Comparison of ENCODE assay signal across 9 mouse cellular contexts in the genomic region with DNA sequence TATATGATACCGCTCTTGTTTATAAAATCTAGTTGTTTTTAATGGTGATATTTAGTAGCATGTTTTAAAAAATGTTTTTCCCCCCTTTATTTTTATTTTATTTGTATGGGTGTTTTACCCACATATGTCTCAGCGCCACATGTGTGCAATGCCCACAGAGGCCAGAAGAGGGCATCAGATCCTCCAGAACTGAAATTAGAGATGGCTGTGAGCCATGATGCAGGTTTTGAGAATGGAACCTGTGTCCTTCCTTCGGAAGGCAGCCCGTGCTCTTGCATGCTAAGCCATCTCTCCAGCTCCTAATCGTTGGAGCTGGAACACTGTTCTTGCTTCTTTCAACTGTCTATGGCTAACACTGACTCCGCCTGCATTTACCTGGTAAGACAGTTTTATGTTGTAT. TPM values are rescaled to one million over a fixed set of nuclear protein-coding genes. Genes with fewer than 3 reads are reported as not detected.
DNase-seq lines count a peak whose midpoint lies in the region; ATAC-seq and TF ChIP-seq lines count a peak whose summit lies in the region.
"Had no signal": no experiment of that assay in that cellular context is flagged by ENCODE, and none has a peak within 500 bp of the region (broad histone marks: within the 10 kb centered on the region; RNA-seq: fewer than 3 reads in every experiment).

No protein-coding gene starts in this region.

- no peak overlapping the region for H3K9ac ChIP-seq in heart, embryonic 12.5 days
- H3K9ac ChIP-seq: liver, embryonic 13.5 days had no signal

- peaks cover 10% of the 10 kb centered on the region for H3K36me3 ChIP-seq in heart, embryonic 12.5 days
- H3K36me3 ChIP-seq in C2C12 (ENCODE audit: control insufficient read depth, insufficient read depth): no peaks in the 10 kb centered on the region
- H3K36me3 ChIP-seq: liver, embryonic 13.5 days had no signal

- TF ChIP-seq POLR2A in bone marrow macrophage, adult 2 months (IDR thresholded peaks at IDR 0.05; ENCODE audit: borderline replicate concordance, low read depth, low read length): no peak

- H3K4me2 ChIP-seq in heart, embryonic 12.5 days: no peak overlapping the region
- H3K4me2 ChIP-seq: liver, embryonic 13.5 days had no signal

- no peaks in the 10 kb centered on the region for H3K79me3 ChIP-seq in C2C12 (ENCODE audit: low read depth)

- H3K79me2 ChIP-seq in C2C12 (ENCODE audit: control insufficient read depth, insufficient read depth): no peaks in the 10 kb centered on the region

- H3ac ChIP-seq in C2C12 (ENCODE audit: control insufficient read depth, insufficient read length, low read depth): no peak overlapping the region

- H3K27ac ChIP-seq in heart, embryonic 12.5 days (ENCODE audit: poor library complexity, severe bottlenecking): no peak overlapping the region
- no peak overlapping the region for H3K27ac ChIP-seq in bone marrow macrophage, adult 2 months (ENCODE audit: insufficient read depth, low read depth, low read length)
- H3K27ac ChIP-seq: liver, embryonic 13.5 days had no signal

- no peak for ATAC-seq in heart, embryonic 12.5 days (ENCODE audit: insufficient number of reproducible peaks, low FRiP score)

- 68% methylated on average over 6 of the region's 6 CpGs for WGBS in heart, embryonic 12.5 days

- peak; percentile 21 for TF ChIP-seq CTCF in C2C12 (IDR thresholded peaks at IDR 0.05; ENCODE audit: control insufficient read depth, insufficient read depth, insufficient read length)
- TF ChIP-seq CTCF in bone marrow macrophage, adult 2 months (IDR thresholded peaks at IDR 0.05; ENCODE audit: low read depth, low read length): peak; percentile 49

- H3K9me3 ChIP-seq in heart, embryonic 12.5 days (replicated peaks): 0 out of 2 replicates have a peak, but pooled peaks cover 5% of the 10 kb centered on the region
- H3K9me3 ChIP-seq: liver, embryonic 13.5 days had no signal

- H3K4me1 ChIP-seq in heart, embryonic 12.5 days (replicated peaks): 0 out of 2 replicates have a peak, but pooled peaks cover 5% of the 10 kb centered on the region
- no peaks in the 10 kb centered on the region for H3K4me1 ChIP-seq in bone marrow macrophage, adult 2 months (ENCODE audit: control insufficient read depth, insufficient read depth, low read length)
- H3K4me1 ChIP-seq: liver, embryonic 13.5 days had no signal

- H3K4me3 ChIP-seq in heart, embryonic 12.5 days: no peak overlapping the region
- H3K4me3 ChIP-seq in C2C12 (ENCODE audit: insufficient read depth, poor library complexity, severe bottlenecking): no peak overlapping the region
- no peak overlapping the region for H3K4me3 ChIP-seq in bone marrow macrophage, adult 2 months (ENCODE audit: insufficient read depth, low read length)
- H3K4me3 ChIP-seq: liver, embryonic 13.5 days had no signal

- no peaks in the 10 kb centered on the region for H3K27me3 ChIP-seq in heart, embryonic 12.5 days (replicated peaks)
- no peaks in the 10 kb centered on the region for H3K27me3 ChIP-seq in C2C12 (ENCODE audit: control insufficient read depth, insufficient read depth, insufficient read length)
- H3K27me3 ChIP-seq: liver, embryonic 13.5 days had no signal

- peak; percentile 78 for DNase-seq in heart, adult 11 months
- peak; percentile 46 for DNase-seq in forelimb bud, embryonic 11.5 days (ENCODE audit: low read depth, low spot score)
- peak; percentile 49 to 82 for DNase-seq in kidney, postnatal 36 days
- DNase-seq in lung, postnatal 14 days: peak; percentile 70
- DNase-seq in spleen, postnatal 4 days (ENCODE audit: low spot score in 2 of 2): peak; percentile 25 to 75
- DNase-seq: liver, embryonic 13.5 days had no signal

TF ChIP-seq in C2C12, 6 proteins besides CTCF, POLR2A, EP300 and RAD21:
- TF ChIP-seq MYOG (IDR thresholded peaks at IDR 0.05; ENCODE audit: control insufficient read depth, extremely low read depth, insufficient read length) (no peak), CEBPB (IDR thresholded peaks at IDR 0.05; ENCODE audit: low read depth) (no peak), FOSL1 (IDR thresholded peaks at IDR 0.05; ENCODE audit: insufficient read depth, low read length, poor library complexity, severe bottlenecking) (no peak), MAX (IDR thresholded peaks at IDR 0.05) (no peak), USF1 (IDR thresholded peaks at IDR 0.05; ENCODE audit: low read depth) (no peak), MYOD1 (IDR thresholded peaks at IDR 0.05; ENCODE audit: control insufficient read depth, insufficient read length, low read depth) (no peak)

RNA-seq across cellular contexts. Expression of a gene that starts 33.8 kb away (rescaled TPM):
- 34.7 and 35.5 TPM in 2 replicates for polyA plus RNA-seq in heart, embryonic 12.5 days (2016; fragmentation: Nextera tagmentation; extraction: Ambion mirVana)
- polyA plus RNA-seq in C2C12 (2012; fragmentation: generic; extraction: Trizol): 0.62 TPM
- polyA plus RNA-seq in bone marrow macrophage, adult 2 months (2012; ENCODE audit: insufficient read depth, insufficient read length, missing spikeins): 1.3 and 1.8 TPM in 2 replicates

RNA-seq across cellular contexts. Expression of a gene that starts 34.0 kb away (rescaled TPM):
- polyA plus RNA-seq in heart, embryonic 12.5 days (2016; fragmentation: Nextera tagmentation; extraction: Ambion mirVana): 13.5 and 16.1 TPM in 2 replicates
- polyA plus RNA-seq in C2C12 (2012; fragmentation: generic; extraction: Trizol): 0.63 TPM
- 6.5 and 6.6 TPM in 2 replicates for polyA plus RNA-seq in bone marrow macrophage, adult 2 months (2012; ENCODE audit: insufficient read depth, insufficient read length, missing spikeins)

Comparison
In these comparisons a context has a peak if more than half of its experiments do, and no peak if none do; other contexts are left out.
1. RNA of a gene that starts 33.8 kb away (polyA plus RNA-seq): 34.7 to 35.5 TPM in heart, embryonic 12.5 days; 1.3 to 1.8 TPM in bone marrow macrophage, adult 2 months and 0.62 TPM in C2C12 (single experiment); every median in the first group is over 10 times any median in the second.
2. Peak in every context shown above with its lines, with median percentiles within 50 percentile points of each other: DNase-seq.